Mouse (Mus musculus): ENCODE measurements around the gene Chuk.
"Not testable (repeated sequence)": the region's sequence is repeated elsewhere in the genome, so short reads cannot be mapped to it uniquely, and the experiment has no call there.

Chuk gene

DNA sequence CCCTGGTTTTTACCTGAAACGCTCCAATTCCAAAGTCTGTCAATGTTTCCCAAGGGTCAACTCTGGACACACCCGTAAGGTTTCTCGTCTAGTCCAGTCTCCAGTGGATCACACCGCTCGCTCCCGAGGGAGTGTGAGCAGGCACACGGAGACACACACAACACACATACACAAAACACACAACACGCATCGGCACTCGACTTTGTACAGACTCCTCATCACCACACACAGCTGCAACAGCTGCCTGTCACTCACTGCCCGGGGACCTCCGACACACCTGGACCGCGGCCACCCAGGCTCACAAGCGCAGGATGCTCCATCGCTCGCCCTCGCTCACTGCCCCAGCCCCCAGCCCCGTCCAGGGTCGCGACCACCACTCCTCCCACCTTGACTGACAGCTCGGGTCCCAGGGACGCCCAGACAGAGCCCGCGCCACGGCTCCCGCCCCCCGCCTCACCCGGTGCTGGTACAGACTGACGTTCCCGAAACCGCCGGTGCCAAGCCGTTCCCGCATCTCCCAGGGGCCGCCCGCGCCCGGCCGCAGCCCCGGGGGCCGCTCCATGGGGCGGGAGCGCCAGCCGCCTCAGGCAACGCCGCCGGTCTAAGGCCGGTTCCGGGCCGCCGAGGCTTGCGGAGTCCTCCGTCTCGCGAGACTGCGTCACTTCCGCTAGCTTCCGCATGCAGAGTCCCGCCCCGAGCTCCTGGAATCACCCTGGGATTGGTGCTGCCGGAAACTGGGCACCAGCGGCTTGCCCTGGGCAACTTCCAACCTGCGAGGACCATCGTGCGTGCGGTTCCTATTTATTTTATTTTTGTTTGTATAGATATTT is at the start of gene Chuk:
Gene Chuk, minus strand, starts transcription at position 650 of the 830 bp plus-strand sequence.
- peak; percentile 95 for DNase-seq

DNA sequence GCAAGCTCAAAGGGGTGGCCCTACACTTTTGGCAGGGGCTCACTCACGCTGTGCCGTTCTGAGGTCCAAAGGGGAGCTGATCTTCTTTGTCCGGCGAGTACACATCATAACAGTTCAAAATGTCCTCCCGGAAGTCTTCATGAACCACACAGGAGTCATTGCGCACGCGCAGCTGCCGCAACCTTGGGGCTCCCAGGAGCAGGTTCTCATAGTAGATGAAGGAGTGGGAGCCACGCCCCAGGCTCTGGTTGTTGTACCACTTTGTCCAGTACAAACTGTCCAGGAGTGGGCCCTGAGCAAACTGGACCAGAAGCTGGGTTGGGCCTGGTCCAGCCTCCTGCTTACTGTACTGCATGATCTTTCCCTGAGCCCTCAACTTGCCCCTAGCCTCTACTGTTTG is 49.7 kb upstream of the Chuk start:
- DNase-seq, result no peak

DNA sequence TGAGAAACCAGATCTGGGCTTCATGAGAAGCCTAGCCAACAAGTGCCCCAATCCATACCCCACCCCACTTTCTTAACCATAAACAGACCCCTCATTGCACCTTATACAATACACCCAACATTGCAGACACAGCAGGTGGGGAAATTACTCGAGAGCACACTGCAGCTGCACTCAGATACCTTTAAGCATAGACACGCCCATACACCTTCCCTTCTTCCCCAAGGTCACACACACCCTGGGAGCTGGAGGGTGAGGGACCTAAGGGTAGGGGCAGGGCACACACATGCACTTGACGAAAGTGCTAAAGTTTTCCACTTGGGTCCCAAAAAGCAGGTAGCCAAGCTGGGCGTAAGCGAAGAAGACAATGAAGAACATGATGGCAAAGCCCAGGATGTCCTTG is 46.5 kb upstream of the Chuk start:
- no peak for DNase-seq

DNA sequence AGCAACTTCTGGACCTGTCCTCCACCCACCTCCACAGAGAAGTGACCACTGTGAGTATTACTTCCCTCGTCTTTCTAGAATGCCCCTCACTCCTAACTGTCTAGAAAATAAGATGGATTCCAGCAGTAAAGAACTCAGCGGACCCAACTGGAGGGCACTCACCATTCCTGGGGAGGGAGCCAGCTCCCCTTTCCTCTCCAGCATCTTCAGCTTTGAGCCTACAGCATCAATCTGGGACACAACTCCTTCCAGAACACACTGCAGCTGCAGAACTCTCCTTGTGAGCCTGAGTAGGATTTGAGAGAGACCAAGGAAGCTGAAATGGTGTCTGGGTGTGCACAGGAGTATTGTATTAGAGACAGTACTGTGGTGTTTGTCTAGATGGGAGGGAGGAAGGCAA is 41.7 kb upstream of the Chuk start:
- DNase-seq, result no peak

DNA sequence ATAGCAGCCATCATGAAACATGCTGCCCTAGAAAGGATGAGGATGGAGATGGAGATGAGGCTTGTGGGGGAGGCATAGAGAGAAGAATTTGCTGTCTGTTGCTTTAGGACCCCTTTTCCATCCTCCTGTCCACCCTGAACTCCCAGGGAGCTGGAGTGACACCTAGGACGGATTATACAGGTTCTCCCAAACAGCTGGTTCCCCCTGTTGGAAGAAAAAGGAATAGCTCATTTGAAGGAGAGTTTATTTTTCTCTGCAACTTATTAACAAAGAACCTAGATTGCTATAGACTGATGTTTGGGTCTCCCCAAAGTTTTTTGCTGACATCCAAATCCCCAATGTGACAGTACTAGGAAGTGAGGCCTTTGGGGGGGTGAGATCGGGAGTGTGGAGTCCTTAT is 41.1 kb upstream of the Chuk start:
- no peak for DNase-seq

DNA sequence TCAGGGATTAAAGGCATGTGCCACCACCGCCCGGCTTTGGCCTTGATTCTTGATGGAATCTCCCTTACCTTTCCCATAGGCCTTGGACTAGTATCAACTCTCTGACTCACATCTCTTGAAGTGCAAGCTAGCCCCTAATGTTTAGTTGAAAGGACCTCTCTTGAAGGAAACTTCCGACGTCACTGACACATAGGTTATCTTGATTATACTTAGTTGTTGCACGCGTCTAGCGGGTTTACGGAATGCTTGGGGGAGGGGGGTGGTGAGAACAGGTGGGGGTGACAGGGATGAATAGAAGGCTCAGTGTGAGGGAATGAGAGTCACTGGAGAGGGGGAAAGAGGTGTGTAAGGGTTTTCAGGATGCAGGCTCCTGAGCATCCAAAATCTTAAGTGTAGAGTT is 39.7 kb upstream of the Chuk start:
- no peak for DNase-seq

DNA sequence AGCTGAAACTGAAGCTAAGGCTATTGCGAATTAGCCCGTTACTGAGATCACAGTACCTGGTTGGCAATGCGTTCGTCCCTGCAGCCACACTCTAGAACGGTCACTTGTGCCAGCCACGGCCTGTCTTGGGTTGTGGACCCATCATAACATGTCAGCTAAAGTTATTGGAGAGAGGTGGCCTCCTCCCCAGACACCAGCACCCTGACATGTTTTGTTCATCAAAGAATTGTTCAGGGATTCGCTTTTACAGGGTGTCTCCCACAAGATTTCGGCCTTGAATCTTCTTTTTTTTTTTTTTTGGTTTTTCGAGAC is 39.2 kb upstream of the Chuk start:
- DNase-seq, result no peak

DNA sequence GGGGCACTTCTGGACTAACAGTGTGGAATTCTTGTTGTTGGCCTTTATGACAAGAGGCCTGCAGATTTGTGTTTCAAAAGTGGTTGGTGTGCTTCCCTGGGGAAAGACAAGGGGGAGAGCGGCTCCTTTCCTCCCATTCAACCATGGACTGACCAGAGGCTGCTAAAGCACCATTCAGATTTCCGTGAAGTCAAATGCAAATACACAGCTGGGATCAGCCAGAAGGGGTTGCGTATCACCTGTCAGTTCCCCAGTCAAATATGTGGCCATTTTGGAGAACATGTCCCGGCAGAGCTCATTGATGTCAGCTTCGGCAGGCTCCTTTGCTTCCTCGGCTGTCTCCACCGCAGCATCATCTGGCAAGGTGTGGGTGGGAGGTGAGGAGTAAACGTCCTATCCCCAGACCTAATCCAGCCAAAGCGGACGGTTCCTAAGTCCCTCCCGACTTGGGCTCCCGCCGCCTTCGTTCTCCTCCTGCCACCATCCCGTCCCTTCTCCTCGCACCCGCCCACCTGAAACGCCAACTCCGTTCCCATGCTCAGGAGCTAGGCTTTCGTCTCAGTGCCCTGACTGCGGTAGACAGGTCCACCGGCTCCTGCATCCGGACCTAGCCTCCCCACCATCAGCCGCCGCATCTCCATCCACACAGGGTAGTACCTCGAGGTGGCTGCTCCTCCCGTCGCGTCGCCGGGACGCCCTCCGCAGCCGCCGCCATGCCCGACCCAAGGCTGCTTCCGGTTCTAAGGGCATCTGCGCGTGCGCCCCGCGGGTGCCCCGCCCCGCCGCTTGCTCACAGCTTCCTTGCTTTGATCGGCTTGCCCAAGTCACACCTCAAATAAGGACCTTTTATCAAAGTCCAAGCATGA is 38.7 kb upstream of the Chuk start, which contains the start of gene Bloc1s2:
Gene Bloc1s2, minus strand, starts transcription at position 745 of the 866 bp plus-strand sequence.
- DNase-seq, result peak; percentile 88

DNA sequence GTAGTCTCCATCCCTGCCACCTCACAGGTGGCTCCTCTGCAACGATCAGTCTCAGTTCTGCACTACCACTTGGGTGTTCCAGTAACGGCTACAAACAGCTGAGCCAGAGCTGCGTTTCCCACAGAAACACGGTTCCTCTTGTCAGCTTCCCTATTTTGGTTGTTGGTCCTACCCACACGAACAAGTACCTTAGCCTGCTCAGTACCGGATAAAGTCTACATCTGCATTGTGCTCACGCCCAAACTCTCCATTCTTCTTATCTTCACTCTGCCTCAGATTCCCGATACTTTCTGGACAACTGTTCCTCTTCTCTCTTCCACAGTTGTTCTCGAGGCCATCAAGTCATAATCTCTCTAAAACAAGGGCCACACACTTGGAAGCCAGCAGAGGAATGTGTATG is 37.1 kb upstream of the Chuk start:
- DNase-seq, result no peak

DNA sequence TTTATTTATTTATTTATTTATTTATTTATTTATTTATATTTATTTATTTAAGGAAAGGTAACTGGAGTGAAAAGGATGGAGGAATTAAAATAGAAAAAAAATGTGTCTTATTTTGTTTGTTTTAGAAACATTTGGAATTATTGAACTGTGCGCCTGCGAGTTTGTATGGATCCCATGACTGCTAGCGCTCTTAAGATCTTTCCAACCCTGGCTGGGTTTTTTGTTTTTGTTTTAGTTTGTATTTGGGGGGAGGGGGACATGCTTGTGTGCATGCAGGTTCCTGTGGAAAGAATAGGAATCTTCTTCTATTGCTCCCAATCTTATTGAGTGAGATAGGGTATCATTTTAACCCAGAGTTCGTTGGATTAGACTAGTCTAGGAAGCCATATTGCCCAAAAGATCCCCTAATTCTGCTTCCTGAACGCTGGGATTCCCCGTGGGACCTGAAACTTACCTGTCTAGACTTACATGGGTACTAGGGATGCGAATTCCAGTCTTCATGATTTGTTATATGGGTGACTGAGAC is 28.7 kb upstream of the Chuk start:
- DNase-seq, result no peak

DNA sequence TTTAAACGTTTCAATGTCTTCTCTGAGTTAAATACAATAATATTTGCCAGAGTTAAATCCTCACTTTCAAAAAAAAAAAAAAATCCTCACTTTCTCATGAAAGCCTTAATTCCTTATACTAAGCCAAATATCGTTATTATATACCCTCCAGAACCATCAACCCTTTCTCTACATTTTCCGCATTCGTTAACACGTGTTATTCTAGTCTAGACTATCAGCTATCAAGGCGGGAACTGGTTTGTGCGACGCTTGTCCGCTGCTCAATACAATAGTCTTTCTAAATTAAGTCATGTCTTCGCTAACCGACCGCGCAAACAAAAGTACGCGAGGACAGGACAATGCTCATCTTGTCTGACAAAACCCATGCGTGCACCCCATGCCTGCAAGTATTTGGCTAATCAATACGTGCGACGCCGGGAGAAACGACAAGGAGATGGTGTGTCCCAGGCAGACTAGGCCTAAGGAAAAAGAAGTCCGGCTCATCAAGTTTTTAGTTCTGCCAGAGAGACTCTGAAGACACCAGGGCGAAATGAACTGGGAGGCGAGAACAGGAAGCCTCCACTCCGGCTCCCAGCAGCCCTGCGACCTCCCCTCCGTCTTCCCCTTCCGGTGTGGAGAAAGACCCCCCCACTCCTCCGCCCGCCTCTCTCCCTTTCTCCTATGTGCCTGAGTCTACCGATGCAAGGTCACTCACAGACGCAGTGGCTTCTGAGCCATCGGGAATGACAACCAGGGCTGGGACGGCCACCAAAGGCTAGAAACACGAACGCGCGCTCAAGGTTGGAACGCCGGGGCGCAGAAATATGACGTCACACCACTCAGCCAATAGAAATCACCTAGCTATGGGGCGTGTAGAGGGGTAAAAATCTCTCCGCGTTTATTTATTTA is 28.0 kb upstream of the Chuk start, which contains the start of gene Cwf19l1:
Gene Cwf19l1, minus strand, starts transcription at position 805 of the 888 bp plus-strand sequence.
- peak; percentile 85 for DNase-seq

DNA sequence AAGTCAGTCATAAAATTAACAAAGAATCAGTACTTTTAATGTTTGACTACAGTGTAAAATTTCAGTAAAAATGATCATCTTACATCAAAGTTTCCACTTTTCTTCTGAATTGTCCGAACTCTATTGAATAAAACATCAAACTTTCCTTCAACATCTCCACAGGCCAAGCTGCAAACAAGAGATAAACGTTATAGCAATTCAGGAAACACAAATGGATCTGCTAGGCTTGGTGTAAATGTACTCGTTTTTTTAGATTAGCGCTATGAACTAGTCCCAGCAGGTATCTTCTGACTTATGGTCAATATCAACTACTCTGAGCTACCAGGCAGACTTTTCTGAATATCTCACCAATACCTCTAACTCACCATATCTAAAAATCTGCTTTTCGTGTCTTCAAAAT is 25.6 kb upstream of the Chuk start:
- no peak for DNase-seq

DNA sequence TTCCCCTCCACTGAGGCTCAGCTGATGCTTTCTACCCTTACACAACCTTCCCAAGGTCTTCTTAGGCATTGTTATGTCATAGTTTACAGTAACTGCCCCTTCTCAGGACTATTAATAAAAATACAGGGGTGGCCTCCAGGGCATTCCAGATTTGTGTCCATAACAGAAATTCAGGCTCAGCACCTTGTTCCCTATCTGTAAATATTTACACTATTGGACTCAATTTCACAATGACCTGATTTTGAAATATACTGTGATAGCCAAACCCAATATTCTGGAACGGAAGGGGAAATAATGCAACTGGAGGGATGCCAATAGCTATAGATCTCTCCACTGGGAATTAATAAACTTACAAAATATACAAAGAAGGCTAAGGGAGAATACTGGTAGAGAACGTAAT is 21.3 kb upstream of the Chuk start:
- DNase-seq, result no peak

DNA sequence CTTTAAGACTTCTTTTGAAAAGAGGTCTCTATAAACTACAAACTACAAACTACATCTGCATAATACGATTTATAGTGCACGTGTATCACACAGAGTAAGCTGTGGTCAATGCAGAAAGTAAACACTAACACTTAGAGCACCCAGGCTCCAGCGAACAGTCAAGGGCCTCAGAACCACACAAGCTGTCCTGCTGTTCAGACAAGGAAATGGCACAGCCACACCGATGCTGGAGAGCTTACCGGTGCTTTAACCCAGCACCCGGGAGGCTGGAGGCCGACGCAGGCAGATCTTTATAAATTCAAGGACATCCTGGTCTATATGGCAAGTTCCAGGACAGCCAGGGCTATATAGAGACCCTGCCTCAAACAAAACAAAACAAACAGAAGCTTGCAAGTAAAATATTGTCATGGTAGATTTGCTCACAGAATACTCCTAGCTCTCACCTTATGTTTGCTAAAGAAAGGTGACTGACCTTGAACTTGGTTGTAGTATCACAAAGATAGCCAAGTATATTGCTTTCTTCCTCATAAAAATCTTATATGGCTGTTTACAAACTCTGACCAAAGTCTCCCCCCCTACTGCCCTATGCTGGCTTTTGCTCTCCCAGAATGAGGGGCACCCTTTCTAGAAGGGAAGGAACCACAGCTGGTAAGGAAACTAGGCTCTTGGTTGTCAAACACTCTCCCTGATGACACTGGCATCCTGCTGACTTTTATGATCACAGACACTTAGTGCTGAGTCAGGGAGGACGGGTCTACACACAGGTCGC is 20.6 kb upstream of the Chuk start:
- DNase-seq, result no peak

DNA sequence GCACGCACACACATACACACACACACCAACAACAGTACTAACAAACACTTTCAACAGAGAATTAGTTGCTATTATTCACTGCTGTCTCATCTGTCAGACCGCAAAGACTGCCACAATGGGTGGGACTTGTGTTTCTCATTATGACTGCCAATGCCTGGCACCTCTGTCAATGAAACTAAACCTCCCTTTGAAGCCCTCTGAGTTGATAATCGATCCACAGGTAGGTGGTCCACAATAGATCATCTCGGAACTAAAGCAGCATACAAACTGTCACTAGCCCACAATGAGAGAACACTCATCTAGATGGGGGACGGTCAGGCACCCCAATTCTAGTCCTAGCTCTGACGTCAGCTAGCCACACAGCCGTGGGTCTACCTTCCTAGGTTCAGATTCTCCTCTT is 13.9 kb upstream of the Chuk start:
- no peak for DNase-seq

DNA sequence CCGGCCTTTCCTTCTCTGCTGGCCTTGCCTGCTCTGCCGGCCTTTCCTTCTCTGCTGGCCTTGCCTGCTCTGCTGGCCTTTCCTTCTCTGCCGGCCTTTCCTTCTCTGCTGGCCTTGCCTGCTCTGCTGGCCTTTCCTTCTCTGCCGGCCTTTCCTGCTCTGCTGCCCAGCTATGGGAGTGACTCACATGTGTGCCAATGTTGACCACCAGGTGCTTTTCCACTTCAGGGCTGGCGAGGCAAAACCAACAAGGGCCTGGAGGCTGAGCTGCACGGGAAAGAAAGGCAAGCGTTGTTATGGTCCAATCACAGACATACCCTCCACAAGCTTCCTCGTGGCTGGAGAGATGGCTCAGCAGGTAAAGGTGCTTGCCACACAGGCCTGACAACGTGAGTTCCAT is 13.4 kb upstream of the Chuk start:
- not testable (repeated sequence) for DNase-seq

DNA sequence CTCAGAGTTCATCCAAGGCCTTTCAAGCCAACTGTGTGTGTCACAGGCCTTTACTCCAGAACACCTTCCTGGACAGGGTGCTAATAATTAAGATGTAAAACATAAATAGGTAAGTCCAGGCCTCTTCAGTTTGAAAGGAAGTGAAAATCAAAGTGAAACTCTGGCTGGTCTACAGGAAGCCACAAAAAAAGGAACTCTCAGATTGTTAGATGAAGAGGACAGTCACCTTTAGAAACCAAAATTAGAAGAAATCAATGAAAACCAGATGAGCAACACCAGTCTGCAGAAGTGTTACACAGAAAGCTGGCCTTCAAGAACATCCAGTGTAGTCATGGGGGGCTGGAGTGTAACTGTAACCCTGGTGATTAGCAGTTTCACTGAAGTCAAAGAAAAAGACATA is 10.5 kb upstream of the Chuk start:
- DNase-seq, result no peak

DNA sequence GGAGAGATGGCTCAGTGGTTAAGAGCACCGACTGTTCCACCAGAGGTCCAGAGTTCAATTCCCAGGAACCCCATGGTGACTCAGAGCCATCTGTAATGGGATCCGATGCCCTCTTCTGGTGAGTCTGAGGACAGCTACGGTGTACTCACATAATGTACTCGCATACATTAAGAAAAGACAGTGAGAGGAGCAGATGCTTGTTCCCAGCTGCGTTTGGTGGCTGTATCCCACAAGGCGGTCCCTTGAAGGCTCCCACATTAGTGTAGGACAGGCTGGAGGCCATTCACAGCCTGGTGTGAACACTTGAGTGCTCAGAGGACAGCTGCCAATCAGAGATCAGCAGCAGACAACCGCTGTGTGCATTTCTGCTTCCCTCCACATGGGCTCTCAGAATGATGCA is 4.4 kb upstream of the Chuk start:
- DNase-seq, result no peak

DNA sequence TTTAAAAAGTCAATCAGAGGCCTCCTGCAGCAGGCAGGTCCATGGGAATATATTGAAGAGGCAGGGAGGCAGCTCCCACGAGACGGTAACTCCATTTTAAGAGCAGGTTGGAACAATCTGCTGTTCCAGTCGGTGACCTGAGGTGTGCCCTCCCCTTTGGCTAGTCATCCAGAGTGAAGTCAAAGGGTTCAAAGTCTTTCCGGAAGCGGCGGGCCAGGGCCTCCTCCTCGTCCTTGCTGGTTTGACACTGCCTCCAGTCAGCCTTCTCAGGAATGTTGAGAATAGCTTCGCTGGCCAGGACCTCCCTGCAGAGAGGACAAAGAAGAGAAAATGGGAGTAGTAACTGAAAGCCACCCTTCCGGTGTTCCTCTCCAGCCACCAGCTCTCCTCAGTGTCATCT is 3.1 kb upstream of the Chuk start:
- DNase-seq, result no peak

DNA sequence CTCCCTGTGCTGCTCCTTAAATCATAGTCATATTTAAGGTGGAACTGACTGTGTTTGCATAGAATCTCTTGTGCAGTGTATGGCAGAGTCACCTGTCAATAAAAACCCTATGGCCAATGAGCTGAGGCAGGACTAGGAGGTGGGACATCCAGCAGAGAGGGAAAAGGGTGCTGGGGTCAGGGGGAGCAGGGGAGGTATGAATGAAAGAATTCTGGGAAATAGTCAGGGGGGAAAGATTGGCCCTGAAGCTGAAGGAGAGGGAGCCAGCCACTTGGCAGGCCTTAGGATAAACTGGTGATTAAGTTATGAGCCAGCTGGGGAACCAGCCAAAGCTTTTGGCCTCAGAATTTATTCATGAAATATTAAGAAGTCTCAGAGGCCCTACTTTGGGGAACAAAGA is 1.7 kb upstream of the Chuk start:
- DNase-seq, result no peak

DNA sequence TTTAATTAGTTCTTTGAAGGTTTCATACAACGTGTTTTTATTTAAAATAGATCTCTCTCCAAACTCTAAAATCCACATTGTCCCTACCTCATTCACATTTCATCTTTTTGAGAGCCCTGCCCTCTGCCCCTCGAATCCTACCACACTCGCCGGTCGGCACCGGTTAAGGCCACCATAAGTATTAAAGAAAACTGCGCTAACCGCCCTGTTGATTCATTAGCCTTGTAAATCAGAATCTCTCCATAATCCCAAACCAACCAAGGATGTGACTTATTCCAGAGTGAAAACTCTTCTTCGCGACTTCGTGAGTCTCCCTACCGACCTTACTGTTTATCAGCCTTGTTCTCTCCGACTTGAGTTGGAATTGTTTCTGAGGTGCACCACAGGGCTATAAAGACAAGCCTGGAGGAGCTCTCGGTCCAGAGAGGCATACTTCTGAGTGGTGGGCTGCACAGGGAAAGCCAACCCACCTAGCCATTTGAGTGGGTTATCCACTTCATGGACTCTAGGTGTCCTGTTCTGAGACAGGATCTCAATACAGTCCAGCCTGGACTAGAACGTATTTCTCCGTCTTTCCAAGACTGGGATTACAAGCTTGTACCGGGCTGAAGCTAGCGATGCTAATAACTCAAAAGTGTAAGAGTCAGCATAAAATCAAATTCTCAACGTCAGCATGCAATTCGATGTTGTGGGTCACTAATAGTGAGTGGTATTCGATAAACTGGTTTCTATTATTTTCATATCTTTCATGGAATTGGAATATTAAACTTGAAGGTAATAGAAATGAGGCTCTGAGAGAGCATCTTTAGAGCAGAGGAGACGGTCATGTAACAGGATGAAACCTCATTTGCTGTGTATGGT is 611 bp upstream of the Chuk start:
- DNase-seq, result peak; percentile 7
